Mouse (Mus musculus) neural tube, embryonic 12.5 days (tissue): ENCODE measurements around the gene Gm21731. TPM values are rescaled to one million over a fixed set of nuclear protein-coding genes. Genes with fewer than 3 reads are reported as not detected.

Experiments
- ATAC-seq: fragments of 200-750 bp; cut with Nextera tagmentation; 2 replicates; pipeline ENCODE4 v1.8.0; 2017; ENCODE audit warnings: low read depth, mild to moderate bottlenecking, moderate TSS enrichment, moderate library complexity; ENCODE audit not compliant: low FRiP score
- H3K27ac ChIP-seq: fragments of 300-500 bp; sonication (generic); 2 replicates; pipeline ENCODE4 v1.5.1; 2016
- H3K27me3 ChIP-seq: fragments of 300-500 bp; sonication (generic); replicated peaks from 2 replicates; pipeline ENCODE4 v1.6.1; 2016; ENCODE audit warnings: mild to moderate bottlenecking
- H3K36me3 ChIP-seq: fragments of 300-500 bp; sonication (generic); 2 replicates; pipeline ENCODE4 v1.6.1; 2016; ENCODE audit warnings: mild to moderate bottlenecking
- H3K4me1 ChIP-seq: fragments of 300-500 bp; sonication (generic); 2 replicates; pipeline ENCODE4 v1.6.1; 2016
- H3K4me2 ChIP-seq: fragments of 300-500 bp; sonication (generic); replicated peaks from 2 replicates; pipeline ENCODE4 v1.6.1; 2016; ENCODE audit warnings: mild to moderate bottlenecking
- H3K4me3 ChIP-seq: fragments of 300-500 bp; sonication (generic); 2 replicates; pipeline ENCODE4 v1.5.1; 2016
- H3K9ac ChIP-seq: fragments of 300-500 bp; sonication (generic); 2 replicates; pipeline ENCODE4 v1.6.1; 2016; ENCODE audit warnings: mild to moderate bottlenecking
- H3K9me3 ChIP-seq: fragments of 300-500 bp; sonication (generic); 2 replicates; pipeline ENCODE4 v1.6.1; 2016; ENCODE audit warnings: mild to moderate bottlenecking
- WGBS: fragments of 180-500 bp; shearing (Covaris S2); methylation state at CpG from one replicate; pipeline ENCODE4 v1.1.7; 2016; 5-methylcytosine and 5-hydroxymethylcytosine counted together
- polyA plus RNA-seq: library from polyadenylated mRNA; unstranded; fragments of >200 nt; fragmentation: Nextera tagmentation; extraction: Ambion mirVana; gene quantifications from 2 replicates; pipeline ENCODE4 v1.2.1, GENCODE M21; 2016

The Gm21731 gene
- polyA plus RNA-seq, 1 experiment from 2014 or later: not detected

DNA sequence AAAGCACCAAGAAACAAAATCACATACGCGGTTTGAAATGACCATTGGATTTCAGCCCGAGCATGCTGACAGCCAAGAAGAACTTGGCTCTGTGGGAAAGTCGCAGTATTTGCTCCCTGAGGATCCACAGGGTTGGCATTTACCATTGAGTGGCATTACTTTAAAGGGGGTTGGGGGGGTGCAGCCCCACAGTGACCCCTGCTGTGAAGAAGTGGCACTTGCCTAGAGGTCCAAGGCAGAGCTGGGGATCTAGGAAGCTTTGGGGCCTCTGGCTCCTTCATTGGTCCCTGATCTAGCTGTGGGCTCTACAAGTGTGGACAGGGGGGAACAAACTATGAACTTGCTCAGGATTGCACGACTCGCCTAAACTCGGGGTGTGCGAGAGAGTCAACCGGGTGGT is 39.9 kb downstream of the Gm21731 start:
- no peak overlapping the region for H3K4me2 ChIP-seq
- H3K36me3 ChIP-seq: no peaks in the 10 kb centered on the region
- no peak overlapping the region for H3K9ac ChIP-seq
- H3K9me3 ChIP-seq: no peaks in the 10 kb centered on the region
- no peak overlapping the region for H3K27ac ChIP-seq
- H3K4me1 ChIP-seq: no peaks in the 10 kb centered on the region
- no peaks in the 10 kb centered on the region for H3K27me3 ChIP-seq
- no peak overlapping the region for H3K4me3 ChIP-seq
- 89% methylated on average over 9 of the region's 9 CpGs for WGBS
- no peak for ATAC-seq

Other genes with a start within 250 kb of the Gm21731 start
- not detected in 2 replicates for gene Gm36079, start 212.1 kb upstream of the Gm21731 start, polyA plus RNA-seq
- gene Gm21188, start 186.9 kb upstream of the Gm21731 start, polyA plus RNA-seq: not detected in 2 replicates
- gene Gm20767, start 98.9 kb upstream of the Gm21731 start, polyA plus RNA-seq: not detected in 2 replicates
- gene Gm21818, start 66.7 kb upstream of the Gm21731 start, polyA plus RNA-seq: not detected in 2 replicates
- not detected in 2 replicates for gene Gm21762, start 23.2 kb upstream of the Gm21731 start, polyA plus RNA-seq
- not detected in 2 replicates for gene AF067061, start 24.0 kb downstream of the Gm21731 start, polyA plus RNA-seq
- 0.17 and 0.32 TPM in 2 replicates for gene BC147527, start 61.3 kb downstream of the Gm21731 start, polyA plus RNA-seq
- gene Tcstv3, start 77.8 kb downstream of the Gm21731 start, polyA plus RNA-seq: not detected in 2 replicates